Mouse (Mus musculus): Measurements from ENCODE around the gene Smtnl2. TPM values are rescaled to one million over a fixed set of nuclear protein-coding genes. Genes with fewer than 3 reads are reported as not detected.
"Not testable (repeated sequence)": the region's sequence is repeated elsewhere in the genome, so short reads cannot be mapped to it uniquely, and the experiment has no call there.

Gene Smtnl2
- polyA plus RNA-seq, 1 experiment from 2014 or later, result 56.1 TPM

- no peak overlapping the region for H3K27ac ChIP-seq (ENCODE audit: low read depth, low read length)
- H3K4me1 ChIP-seq (ENCODE audit: control insufficient read depth, insufficient read depth, low read length), result no peaks in the 10 kb centered on the region
- H3K4me2 ChIP-seq (replicated peaks; ENCODE audit: low read depth, low read length), result no peak overlapping the region
- no peaks in the 10 kb centered on the region for H3K36me3 ChIP-seq (ENCODE audit: control insufficient read depth, insufficient read depth, low read length)
- ATAC-seq (ENCODE audit: low FRiP score, low TSS enrichment), result no peak; the same call in 1 of the 2 replicates
- H3K27me3 ChIP-seq (ENCODE audit: control insufficient read depth, insufficient read depth, low read length), result no peaks in the 10 kb centered on the region
- no peaks in the 10 kb centered on the region for H3K9me3 ChIP-seq (ENCODE audit: control insufficient read depth, low read length)
- H3K9ac ChIP-seq (ENCODE audit: low read depth, low read length), result no peak overlapping the region
- no peak overlapping the region for H3K4me3 ChIP-seq (ENCODE audit: low read length)
- 51% methylated on average over 10 of the region's 10 CpGs for WGBS
Observed at GRCm38 (mm10) chr11:72348563-72348962, 63.0 kb downstream of the Smtnl2 start.

GRCm38 (mm10) chr11:72344486-72344885 lies 67.0 kb downstream of the Smtnl2 start:
- Histone ChIP-seq H3K9ac (ENCODE audit: low read depth, low read length) (no peak overlapping the region), H3K4me1 (ENCODE audit: control insufficient read depth, insufficient read depth, low read length) (0 out of 2 replicates have a peak, but pooled peaks cover 4% of the 10 kb centered on the region), H3K27ac (ENCODE audit: low read depth, low read length) (no peak overlapping the region), H3K4me2 (replicated peaks; ENCODE audit: low read depth, low read length) (no peak overlapping the region), H3K27me3 (ENCODE audit: control insufficient read depth, insufficient read depth, low read length) (no peaks in the 10 kb centered on the region), H3K9me3 (ENCODE audit: control insufficient read depth, low read length) (no peaks in the 10 kb centered on the region), H3K36me3 (ENCODE audit: control insufficient read depth, insufficient read depth, low read length) (no peaks in the 10 kb centered on the region), H3K4me3 (ENCODE audit: low read length) (no peak overlapping the region)
- 80% methylated on average over 11 of the region's 11 CpGs for WGBS
- ATAC-seq (ENCODE audit: low FRiP score, low TSS enrichment), result no peak

GRCm38 (mm10) chr11:72343904-72344303 lies 67.6 kb downstream of the Smtnl2 start:
- 0 out of 2 replicates have a peak, but pooled peaks cover 4% of the 10 kb centered on the region for H3K4me1 ChIP-seq (ENCODE audit: control insufficient read depth, insufficient read depth, low read length)
- no peaks in the 10 kb centered on the region for H3K9me3 ChIP-seq (ENCODE audit: control insufficient read depth, low read length)
- H3K4me2 ChIP-seq (replicated peaks; ENCODE audit: low read depth, low read length), result no peak overlapping the region
- no peaks in the 10 kb centered on the region for H3K36me3 ChIP-seq (ENCODE audit: control insufficient read depth, insufficient read depth, low read length)
- no peak for ATAC-seq (ENCODE audit: low FRiP score, low TSS enrichment)
- no peaks in the 10 kb centered on the region for H3K27me3 ChIP-seq (ENCODE audit: control insufficient read depth, insufficient read depth, low read length)
- no peak overlapping the region for H3K27ac ChIP-seq (ENCODE audit: low read depth, low read length)
- 24% methylated on average over 8 of the region's 8 CpGs for WGBS
- H3K9ac ChIP-seq (ENCODE audit: low read depth, low read length), result no peak overlapping the region
- H3K4me3 ChIP-seq (ENCODE audit: low read length), result no peak overlapping the region

GRCm38 (mm10) chr11:72343238-72343625 lies 68.3 kb downstream of the Smtnl2 start:
- H3K36me3 ChIP-seq (ENCODE audit: control insufficient read depth, insufficient read depth, low read length); H3K9ac ChIP-seq (ENCODE audit: low read depth, low read length); H3K4me2 ChIP-seq (replicated peaks; ENCODE audit: low read depth, low read length); H3K4me1 ChIP-seq (ENCODE audit: control insufficient read depth, insufficient read depth, low read length); H3K27ac ChIP-seq (ENCODE audit: low read depth, low read length); ATAC-seq (ENCODE audit: low FRiP score, low TSS enrichment); H3K9me3 ChIP-seq (ENCODE audit: control insufficient read depth, low read length); H3K4me3 ChIP-seq (ENCODE audit: low read length); H3K27me3 ChIP-seq (ENCODE audit: control insufficient read depth, insufficient read depth, low read length): not testable (repeated sequence)
- WGBS, result 87% methylated on average over 5 of the region's 5 CpGs

GRCm38 (mm10) chr11:72342549-72343237 lies 68.8 kb downstream of the Smtnl2 start:
- no peak overlapping the region for H3K27ac ChIP-seq (ENCODE audit: low read depth, low read length)
- peak; percentile 40; the same call in 1 of the 2 replicates for ATAC-seq (ENCODE audit: low FRiP score, low TSS enrichment)
- peaks cover 9% of the 10 kb centered on the region; the same call in 1 of the 2 replicates for H3K4me1 ChIP-seq (ENCODE audit: control insufficient read depth, insufficient read depth, low read length)
- H3K27me3 ChIP-seq (ENCODE audit: control insufficient read depth, insufficient read depth, low read length), result no peaks in the 10 kb centered on the region
- H3K4me2 ChIP-seq (replicated peaks; ENCODE audit: low read depth, low read length), result no peak overlapping the region
- H3K36me3 ChIP-seq (ENCODE audit: control insufficient read depth, insufficient read depth, low read length), result no peaks in the 10 kb centered on the region
- H3K4me3 ChIP-seq (ENCODE audit: low read length), result no peak overlapping the region
- H3K9me3 ChIP-seq (ENCODE audit: control insufficient read depth, low read length), result no peaks in the 10 kb centered on the region
- no peak overlapping the region for H3K9ac ChIP-seq (ENCODE audit: low read depth, low read length)
- WGBS, result 10% methylated on average over 7 of the region's 7 CpGs

- no peaks in the 10 kb centered on the region for H3K9me3 ChIP-seq (ENCODE audit: control insufficient read depth, low read length)
- no peaks in the 10 kb centered on the region for H3K27me3 ChIP-seq (ENCODE audit: control insufficient read depth, insufficient read depth, low read length)
- ATAC-seq (ENCODE audit: low FRiP score, low TSS enrichment), result no peak
- no peaks in the 10 kb centered on the region for H3K36me3 ChIP-seq (ENCODE audit: control insufficient read depth, insufficient read depth, low read length)
- H3K4me2 ChIP-seq (replicated peaks; ENCODE audit: low read depth, low read length), result no peak overlapping the region
- H3K4me1 ChIP-seq (ENCODE audit: control insufficient read depth, insufficient read depth, low read length), result peaks cover 9% of the 10 kb centered on the region; the same call in 1 of the 2 replicates
- H3K4me3 ChIP-seq (ENCODE audit: low read length), result no peak overlapping the region
- peak overlapping the region; percentile 33; the same call in 1 of the 2 replicates for H3K27ac ChIP-seq (ENCODE audit: low read depth, low read length)
- H3K9ac ChIP-seq (ENCODE audit: low read depth, low read length), result no peak overlapping the region
- WGBS, result 71% methylated on average over 4 of the region's 4 CpGs
Observed at GRCm38 (mm10) chr11:72339716-72340115, 71.8 kb downstream of the Smtnl2 start.

Small RNA genes lying within 50 kb of the gene (microRNA-seq; reads per million reads assigned to microRNA genes)
- gene Mir6338, result not detected

Other genes starting within 250 kb of the Smtnl2 start
- gene Gm43951, start 204.9 kb downstream of the Smtnl2 start, polyA plus RNA-seq (2014; fragmentation: Nextera tagmentation; extraction: Ambion mirVana), result not detected in 2 replicates
- 9.5 and 18.1 TPM in 2 replicates for gene 4933427D14Rik, start 204.3 kb downstream of the Smtnl2 start, polyA plus RNA-seq (2014; fragmentation: Nextera tagmentation; extraction: Ambion mirVana)
- 207 and 237 TPM in 2 replicates for gene Txndc17, start 204.2 kb downstream of the Smtnl2 start, polyA plus RNA-seq (2014; fragmentation: Nextera tagmentation; extraction: Ambion mirVana)
- 45.6 and 62.1 TPM in 2 replicates for gene Med31, start 196.1 kb downstream of the Smtnl2 start, polyA plus RNA-seq (2014; fragmentation: Nextera tagmentation; extraction: Ambion mirVana)
- gene Slc13a5, start 144.5 kb downstream of the Smtnl2 start, polyA plus RNA-seq (2014; fragmentation: Nextera tagmentation; extraction: Ambion mirVana), result 0.15 and 0.26 TPM in 2 replicates
- gene Xaf1, start 110.1 kb downstream of the Smtnl2 start, polyA plus RNA-seq (2014; fragmentation: Nextera tagmentation; extraction: Ambion mirVana), result 4.2 and 4.8 TPM in 2 replicates
- not detected in 2 replicates for gene Fbxo39, start 97.3 kb downstream of the Smtnl2 start, polyA plus RNA-seq (2014; fragmentation: Nextera tagmentation; extraction: Ambion mirVana)
- 5.8 and 8.3 TPM in 2 replicates for gene Tekt1, start 49.3 kb downstream of the Smtnl2 start, polyA plus RNA-seq (2014; fragmentation: Nextera tagmentation; extraction: Ambion mirVana)
- gene Ggt6, start 23.8 kb upstream of the Smtnl2 start, polyA plus RNA-seq (2014; fragmentation: Nextera tagmentation; extraction: Ambion mirVana), result 0.31 and 0.76 TPM in 2 replicates
- 129 and 173 TPM in 2 replicates for gene Mybbp1a, start 29.6 kb upstream of the Smtnl2 start, polyA plus RNA-seq (2014; fragmentation: Nextera tagmentation; extraction: Ambion mirVana)
- gene Spns2, start 78.2 kb upstream of the Smtnl2 start, polyA plus RNA-seq (2014; fragmentation: Nextera tagmentation; extraction: Ambion mirVana), result 2.0 and 2.4 TPM in 2 replicates
- 0.20 and 0.29 TPM in 2 replicates for gene Spns3, start 138.8 kb upstream of the Smtnl2 start, polyA plus RNA-seq (2014; fragmentation: Nextera tagmentation; extraction: Ambion mirVana)
- 68.1 and 82.1 TPM in 2 replicates for gene Ube2g1, start 195.6 kb upstream of the Smtnl2 start, polyA plus RNA-seq (2014; fragmentation: Nextera tagmentation; extraction: Ambion mirVana)